Mouse (Mus musculus) retina, postnatal 1 day (tissue): ENCODE results near the gene Erf.
A peak's percentile ranks its signal among the peaks of the same experiment; 100 is the strongest.
"Not testable (repeated sequence)": the region's sequence is repeated elsewhere in the genome, so short reads cannot be mapped to it uniquely, and the experiment has no call there.

Experiments
- DNase-seq: peaks from one replicate; pipeline ENCODE4 v3.0.0-alpha.2; 2012

Gene Erf

GRCm38 (mm10) chr7:25266180-25266962, 15.8 kb upstream of the Erf start:
- DNase-seq, result no peak

- not testable (repeated sequence) for DNase-seq
Measured at GRCm38 (mm10) chr7:25265743-25266142, 15.2 kb upstream of the Erf start.

GRCm38 (mm10) chr7:25263968-25264870, 13.7 kb upstream of the Erf start:
- DNase-seq, result no peak

DNA sequence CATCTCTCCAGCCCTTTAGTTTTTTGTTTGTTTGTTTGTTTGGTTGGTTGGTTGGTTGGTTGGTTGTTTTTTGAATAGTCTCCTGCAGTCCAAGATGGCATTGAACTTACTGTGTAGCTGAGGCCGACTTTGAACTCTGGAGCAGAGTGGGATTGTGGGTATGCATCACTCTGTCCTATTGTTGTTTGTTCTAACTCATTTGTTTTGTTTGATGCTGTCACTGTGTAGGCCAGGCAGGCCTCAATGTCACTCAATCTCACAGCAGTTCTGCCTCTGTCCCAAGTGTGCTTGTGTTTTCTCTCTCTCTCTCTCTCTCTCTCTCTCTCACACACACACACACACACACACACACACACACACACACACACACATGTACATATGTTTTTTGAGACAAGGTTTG, 11.3 kb upstream of the Erf start:
- DNase-seq, result no peak

GRCm38 (mm10) chr7:25251822-25252221, 1.3 kb upstream of the Erf start:
- DNase-seq, result peak; percentile 17

DNA sequence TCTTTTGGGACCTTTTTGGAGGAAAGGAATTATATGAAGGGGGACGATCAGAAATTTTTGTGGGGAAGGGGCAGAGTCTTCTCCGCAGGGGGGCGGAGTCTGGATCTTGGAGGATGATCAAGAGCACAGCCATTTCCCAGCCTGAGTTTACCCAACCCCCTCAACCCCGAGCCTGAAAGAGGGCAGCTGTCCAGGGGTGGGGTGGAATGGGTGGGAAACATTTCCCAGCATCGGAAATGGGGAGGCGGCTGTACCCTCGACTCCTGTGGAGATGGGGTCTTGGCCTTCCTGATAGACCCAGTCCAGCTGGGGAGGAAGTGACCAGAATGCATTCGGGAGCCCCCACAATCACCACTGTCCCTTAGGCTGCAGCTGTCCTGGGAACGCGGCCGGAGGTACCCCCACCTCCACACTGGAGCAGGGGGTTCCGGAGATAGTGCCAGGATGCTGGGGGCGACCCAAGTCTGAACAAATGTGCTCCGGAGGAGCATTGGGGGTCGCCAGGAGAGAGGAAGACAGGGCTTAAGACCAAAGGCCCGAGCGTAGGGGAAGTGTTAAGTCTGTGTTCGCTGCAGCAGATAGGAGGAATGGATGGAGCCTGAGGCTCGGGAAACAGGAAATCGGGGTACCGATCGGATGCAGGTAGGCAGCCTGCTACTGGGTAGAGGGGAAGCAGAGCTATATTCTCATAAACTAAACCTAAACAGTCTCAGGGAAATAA, 670 bp upstream of the Erf start:
- DNase-seq, result peak; percentile 70

DNA sequence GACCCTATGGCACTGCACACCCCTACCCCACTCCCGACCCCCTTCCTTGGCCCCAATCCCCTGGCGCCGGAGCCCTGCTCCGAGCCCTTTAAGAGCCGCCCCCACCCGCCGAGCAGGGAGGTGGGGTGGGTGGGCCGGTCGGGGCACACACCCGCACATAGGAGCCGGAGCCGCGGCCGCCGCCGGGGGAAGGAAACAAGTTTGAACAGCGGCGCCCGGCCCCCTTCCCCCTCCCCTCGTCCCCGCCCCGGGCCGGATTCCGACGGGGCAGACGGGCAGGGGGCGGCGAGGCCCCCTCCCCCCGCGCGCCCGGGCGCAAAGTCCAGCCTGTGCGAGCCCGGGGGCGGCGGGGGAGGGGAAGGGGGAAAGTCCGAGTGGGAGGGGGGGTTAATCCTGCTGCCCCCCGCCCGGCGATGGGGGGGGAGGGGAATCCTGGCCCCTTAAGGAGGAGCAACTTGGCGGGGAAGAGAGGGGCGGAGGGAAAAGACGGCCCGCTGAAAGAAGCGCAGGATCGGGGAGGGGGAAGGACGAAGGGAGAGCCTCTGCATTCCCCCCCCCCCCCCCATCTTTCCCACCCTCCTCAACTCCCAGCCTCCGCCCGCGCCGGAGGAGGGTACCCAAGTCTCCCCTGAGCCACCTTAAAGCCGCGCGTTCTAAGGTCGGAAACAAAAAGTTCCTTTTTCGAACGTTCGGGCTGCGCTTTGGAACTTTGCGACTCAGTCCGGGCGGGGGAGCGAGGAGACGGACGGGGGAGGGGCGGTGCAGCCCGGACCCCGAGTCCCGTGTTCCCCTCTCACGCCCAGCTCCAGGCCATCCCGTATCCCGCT, 1.0 kb downstream of the Erf start:
- DNase-seq, result peak; percentile 88

DNA sequence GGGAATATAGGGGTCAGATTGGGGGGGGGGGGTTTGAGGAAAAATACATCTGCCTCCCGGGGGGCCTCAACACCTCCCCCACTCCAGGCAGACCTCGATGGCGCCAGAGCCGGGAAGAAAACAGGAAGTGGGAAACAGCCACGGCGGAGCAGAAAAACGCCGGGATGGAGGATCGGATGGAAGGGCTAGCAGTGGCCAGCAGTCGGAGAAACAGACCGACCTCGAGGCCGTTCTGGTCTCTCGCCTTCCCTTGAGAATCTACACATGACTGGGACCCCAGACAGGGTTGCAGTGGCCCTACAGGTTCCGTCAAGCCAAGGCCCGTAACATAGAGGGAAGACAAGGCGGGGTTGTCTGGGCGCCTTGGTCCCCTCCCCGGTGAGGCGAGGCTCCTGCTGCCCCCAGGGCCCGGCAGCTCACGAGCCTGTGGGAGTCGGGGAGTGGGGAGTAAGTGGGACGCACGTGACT, 1.7 kb downstream of the Erf start:
- DNase-seq, result no peak

GRCm38 (mm10) chr7:25248018-25248647, 2.4 kb downstream of the Erf start:
- peak; percentile 79 for DNase-seq

DNA sequence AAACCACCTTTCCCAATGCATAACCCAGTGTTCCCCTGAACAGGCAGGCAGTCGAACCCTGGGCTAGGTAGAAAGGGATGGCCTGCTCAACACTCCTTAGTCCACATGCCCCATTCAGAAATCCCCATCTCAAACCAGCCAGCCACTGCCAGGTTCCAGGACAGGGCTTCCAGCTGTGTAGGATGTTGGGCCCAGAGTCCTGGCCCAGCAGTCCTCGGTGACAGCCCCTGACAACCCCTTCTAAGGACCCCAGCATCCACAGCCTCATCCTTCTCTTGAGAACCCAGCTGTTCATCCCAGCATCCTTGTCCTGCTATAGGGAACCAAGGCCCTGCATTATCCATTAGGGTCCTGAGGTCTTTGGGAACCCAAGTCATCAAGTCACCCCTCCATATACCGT, 3.1 kb downstream of the Erf start:
- no peak for DNase-seq

- peak; percentile 56 for DNase-seq
Measured at GRCm38 (mm10) chr7:25246759-25247137, 3.8 kb downstream of the Erf start.

DNA sequence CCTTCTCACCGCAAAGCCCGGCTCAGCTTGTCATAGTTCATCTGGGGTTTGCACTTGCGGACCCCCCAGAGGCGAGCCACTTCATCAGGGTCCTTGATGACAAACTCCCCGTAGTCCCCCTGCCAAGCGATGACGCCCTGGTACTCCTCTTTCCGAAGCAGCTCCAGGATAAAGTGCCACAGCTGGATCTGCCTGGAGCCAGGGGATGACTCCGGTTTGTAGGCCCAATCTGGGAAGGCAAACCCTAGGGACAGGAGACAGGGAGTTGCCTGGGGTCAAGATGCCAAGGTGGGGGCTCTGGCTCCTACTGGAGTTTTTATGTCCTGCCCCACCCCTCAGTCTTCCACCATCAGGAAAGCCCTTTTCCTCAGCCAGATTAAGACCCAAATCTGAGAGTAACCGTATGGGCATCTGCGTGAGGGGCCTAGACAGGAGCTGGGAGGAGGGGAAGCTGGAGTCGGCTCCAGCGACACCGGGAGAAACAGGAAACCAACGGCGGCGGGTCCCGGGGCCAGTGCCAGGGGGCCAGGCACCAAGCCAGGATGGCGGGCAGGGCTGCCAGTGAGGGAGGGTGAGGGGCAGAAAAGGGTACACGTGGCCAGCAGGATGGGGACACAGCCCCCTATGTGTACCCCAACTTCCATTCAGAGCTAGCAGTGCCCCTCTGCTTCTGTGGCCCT, 4.3 kb downstream of the Erf start:
- DNase-seq, result peak; percentile 43

- no peak for DNase-seq
Measured at GRCm38 (mm10) chr7:25244562-25245369, 5.8 kb downstream of the Erf start.

- DNase-seq, result no peak
Measured at GRCm38 (mm10) chr7:25243361-25243760, 7.2 kb downstream of the Erf start.

GRCm38 (mm10) chr7:25241062-25241461, 9.5 kb downstream of the Erf start:
- peak; percentile 82 for DNase-seq

GRCm38 (mm10) chr7:25240631-25241030, 9.9 kb downstream of the Erf start:
- DNase-seq, result no peak

- peak; percentile 96 for DNase-seq
Measured at GRCm38 (mm10) chr7:25238829-25239623, 11.5 kb downstream of the Erf start.

- peak; percentile 99 for DNase-seq
Measured at GRCm38 (mm10) chr7:25238015-25238706, 12.4 kb downstream of the Erf start.
